Comparison of ENCODE assay signal across 16 mouse cellular contexts in genomic region chr6:103322442-103322841, GRCm38 (mm10).
"Had no signal": no experiment of that assay in that cellular context is flagged by ENCODE, and none has a peak within 500 bp of the region (broad histone marks: within the 10 kb centered on the region; RNA-seq: fewer than 3 reads in every experiment).

No protein-coding gene starts in this region.

- H3K4me3 ChIP-seq: neural tube, embryonic 13.5 days; neural tube, embryonic 15.5 days; stomach, embryonic 15.5 days had no signal

- H3K27ac ChIP-seq: neural tube, embryonic 13.5 days; neural tube, embryonic 15.5 days; stomach, embryonic 15.5 days; stomach, postnatal 0 days had no signal

- DNase-seq: retina, postnatal 1 day; right cerebral cortex, adult 18-20 months; right cerebral cortex, postnatal 14 days; right cerebral cortex, postnatal 25 days; right cerebral cortex, postnatal 4 days; spleen, adult 18-20 months; thymus, adult 18-20 months; thymus, adult 2 months; thymus, postnatal 14 days; thymus, postnatal 25 days; thymus, postnatal 36 days; thymus, postnatal 4 days had no signal
